Mouse (Mus musculus) layer of hippocampus, postnatal 10 days (tissue): Measurements from ENCODE around the gene Mylk2. TPM values are rescaled to one million over a fixed set of nuclear protein-coding genes. Genes with fewer than 3 reads are reported as not detected.
A peak's percentile ranks its signal among the peaks of the same experiment; 100 is the strongest.

Experiments used
- DNase-seq, 2 experiments: peaks; one replicate each; pipeline ENCODE4 v3.0.0; 2021; ENCODE audit warnings: low spot score in 2 of 2
- total RNA-seq, 2 experiments: library from RNA; stranded (reverse); gene quantifications; 2 replicates each; pipeline ENCODE4 v1.2.3; 2021

Mylk2 gene
- total RNA-seq, 2 experiments from 2014 or later = not detected

DNA sequence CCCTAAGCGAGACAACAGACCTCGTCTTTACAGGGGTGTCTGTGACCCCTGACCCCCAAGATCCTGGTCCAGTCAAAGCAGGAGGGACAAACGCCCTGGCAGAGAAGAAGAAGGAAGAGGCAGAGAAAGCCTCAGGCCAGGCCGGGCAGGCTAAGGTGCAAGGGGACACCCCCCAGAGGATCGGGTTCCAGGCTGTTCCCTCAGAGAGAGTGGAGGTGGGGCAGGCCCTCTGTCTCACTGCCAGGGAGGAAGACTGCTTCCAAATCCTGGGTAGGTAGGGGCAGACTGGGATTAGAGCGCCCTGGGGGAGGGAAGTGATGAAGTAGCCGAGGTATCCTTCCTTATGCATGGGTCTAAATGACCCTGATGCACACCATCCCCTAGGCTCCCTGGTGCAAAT lies 2.3 kb downstream of the Mylk2 start:
- DNase-seq = no peak

DNA sequence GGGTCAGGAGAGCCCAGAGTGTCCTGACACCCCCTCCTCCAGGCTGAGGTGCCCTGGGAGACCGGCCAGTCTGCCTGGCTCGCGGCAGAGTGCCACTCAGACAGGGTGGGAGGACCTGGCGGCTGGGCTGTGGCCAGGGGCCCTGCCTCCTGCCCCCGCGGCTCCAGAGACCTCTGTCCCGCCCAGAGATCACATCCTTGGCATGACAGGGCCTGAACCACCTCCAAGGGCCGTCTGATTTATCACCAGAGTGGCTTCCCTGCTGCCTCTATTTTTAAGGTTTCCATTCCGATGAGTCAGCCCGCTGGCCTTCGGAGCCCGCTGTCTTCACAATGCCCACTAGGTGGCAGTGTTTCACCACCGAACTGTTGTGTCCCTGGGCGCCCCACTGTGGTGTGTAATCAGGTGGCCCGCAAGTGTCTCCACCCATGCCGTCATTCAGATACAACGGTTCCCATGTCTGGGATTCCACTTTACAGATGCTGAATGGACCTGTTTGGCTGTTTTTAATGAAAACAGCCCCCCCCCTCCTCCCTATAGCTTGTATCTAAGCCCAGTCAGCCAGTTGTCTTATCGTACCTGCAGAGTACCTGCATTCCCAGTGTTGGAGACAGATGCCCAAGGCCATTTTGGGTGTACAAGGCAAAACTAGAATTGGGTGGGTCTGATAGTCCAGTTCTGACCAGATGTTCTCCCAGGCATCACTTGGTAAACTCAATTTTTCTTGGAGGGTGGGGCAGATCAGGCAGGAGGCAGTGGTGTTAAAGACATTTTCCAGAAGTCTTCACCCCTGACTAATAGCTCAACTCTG lies 3.4 kb downstream of the Mylk2 start:
- DNase-seq = peak; percentile 94

DNA sequence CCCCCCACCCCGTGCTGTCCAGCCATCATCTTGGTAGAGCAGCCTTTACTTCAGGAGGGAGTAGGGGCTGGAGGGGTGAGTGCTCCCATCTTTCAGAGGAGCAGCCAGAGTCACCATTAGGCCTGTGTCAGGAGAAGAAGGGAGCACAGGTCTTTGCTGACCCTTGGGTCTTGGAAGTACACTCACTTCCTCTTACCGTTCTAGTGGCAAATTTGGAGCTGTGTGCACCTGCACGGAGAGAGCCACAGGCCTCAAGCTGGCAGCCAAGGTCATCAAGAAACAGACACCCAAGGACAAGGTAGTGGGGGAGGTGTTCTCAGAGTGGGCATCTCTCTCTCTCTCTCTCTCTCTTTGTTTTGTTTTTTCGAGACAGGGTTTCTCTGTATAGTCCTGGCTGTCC lies 4.3 kb downstream of the Mylk2 start:
- DNase-seq = no peak

DNA sequence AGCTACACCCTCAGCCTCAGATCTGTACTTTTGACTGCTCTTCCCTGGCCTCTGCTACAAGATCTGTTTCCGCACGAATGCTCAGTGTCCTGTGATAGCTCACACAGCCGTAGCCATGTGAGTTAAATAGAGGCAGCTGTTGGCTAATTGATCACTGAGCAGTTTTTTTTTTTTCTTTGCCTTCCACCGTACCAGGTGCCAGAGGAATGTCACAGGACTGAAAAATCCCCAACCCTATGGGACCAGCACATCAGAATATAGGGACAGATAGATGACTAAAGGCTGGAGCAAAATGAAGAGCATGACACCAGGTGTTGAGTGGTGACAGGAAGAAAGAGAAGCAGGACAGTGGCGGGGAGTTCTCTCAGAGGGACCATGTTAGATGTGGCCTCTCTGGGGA lies 5.0 kb downstream of the Mylk2 start:
- DNase-seq = no peak

DNA sequence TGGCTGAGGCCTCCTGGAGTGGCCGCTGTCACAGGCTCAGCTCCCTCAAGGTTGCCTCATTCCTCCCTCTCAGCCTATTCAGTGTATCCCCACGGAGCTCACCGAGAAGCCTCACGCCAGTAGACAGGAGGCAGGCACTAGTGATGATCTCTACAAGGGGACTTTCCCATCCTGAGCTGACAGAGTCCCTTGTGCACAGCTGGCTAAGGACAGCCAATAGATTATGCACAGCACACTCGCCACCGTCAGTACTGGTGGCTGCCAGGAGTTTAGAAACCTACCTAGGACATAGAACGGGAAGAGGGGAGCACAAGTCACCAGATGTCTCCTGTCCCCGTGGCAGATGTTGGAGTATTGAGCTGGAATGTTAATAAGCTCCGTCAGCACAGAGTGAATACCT lies 6.5 kb downstream of the Mylk2 start:
- DNase-seq = no peak

- DNase-seq = no peak
Observed at GRCm38 (mm10) chr2:152922376-152922775, 11.2 kb downstream of the Mylk2 start.

DNA sequence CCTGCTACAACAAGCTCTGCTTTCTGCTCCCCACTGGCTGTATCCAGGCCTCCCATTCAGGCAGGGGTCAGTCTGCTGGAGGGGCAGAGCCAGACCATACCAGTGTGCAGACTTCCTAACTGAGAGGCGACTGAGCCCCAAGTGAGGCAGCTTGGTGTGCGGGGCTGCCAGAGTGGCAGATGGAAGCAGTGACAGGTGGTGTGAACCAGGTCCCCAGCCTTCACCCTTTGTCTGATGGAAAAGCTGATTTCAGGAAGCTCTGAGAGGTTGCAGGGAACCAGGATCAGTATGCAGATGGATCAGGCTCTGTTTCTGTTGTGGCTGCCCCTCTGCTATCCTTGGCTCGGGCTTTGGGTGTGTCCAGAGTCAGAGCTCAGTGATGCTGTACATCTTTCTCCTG lies 12.5 kb downstream of the Mylk2 start:
- DNase-seq = no peak

DNA sequence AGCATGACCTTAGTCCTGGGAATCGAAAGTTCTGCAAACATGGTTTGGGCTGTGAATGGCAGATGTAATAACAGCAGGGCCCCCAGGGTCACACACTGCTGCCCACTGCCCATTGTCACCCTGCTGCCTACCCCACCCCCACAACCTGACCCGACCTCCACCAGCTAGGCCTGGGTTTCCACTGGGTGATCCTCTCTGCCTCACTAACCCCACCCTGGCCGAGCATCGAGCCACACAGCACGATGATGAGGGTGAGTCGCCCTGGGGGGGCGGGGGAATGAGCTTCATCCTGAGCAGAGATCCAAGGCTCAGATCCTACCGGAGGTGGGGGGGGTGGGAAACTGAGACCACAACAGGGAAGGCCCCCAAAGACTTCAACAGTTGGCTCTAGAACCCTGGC lies 13.0 kb downstream of the Mylk2 start:
- no peak for DNase-seq

DNA sequence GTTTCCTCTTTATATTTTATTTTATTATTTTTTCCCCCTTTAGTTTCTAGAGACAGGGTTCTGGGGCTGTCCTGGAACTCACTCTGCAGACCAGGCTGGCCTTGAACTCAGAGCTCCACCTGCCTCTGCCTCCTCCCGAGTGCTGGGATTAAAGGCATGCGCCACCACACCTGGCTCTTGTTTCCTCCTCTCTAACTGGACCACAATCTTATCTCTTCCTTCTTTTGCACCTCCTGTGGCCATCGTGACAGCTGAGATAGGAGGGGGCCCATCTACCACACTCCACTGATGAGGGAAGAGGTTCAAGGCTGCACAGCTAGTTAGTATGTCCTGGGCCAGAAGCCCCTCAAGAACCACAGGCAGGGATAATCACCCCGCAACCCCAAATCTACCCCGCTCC lies 13.4 kb downstream of the Mylk2 start:
- no peak for DNase-seq

GRCm38 (mm10) chr2:152925189-152925872 lies 14.2 kb downstream of the Mylk2 start:
- no peak for DNase-seq

DNA sequence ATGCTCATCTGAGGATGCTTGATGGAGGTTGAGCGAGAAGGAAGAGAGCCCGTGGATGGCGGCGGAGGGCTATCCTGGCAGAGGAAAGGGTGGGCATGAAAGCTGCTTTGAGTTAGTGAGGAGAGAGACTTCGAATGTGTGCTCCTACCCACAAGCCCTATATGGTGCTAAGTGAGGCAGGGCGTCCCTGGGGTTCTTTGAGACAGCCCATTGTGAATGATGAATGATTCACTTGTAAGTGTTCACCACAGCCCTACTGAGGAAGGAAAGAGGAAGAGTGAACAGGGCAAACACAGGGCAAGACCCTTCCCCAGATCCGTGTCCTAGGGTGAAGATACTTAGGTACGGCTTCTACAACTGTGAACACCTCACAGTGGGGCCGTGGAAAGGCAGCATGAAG lies 15.7 kb downstream of the Mylk2 start:
- DNase-seq = no peak

DNA sequence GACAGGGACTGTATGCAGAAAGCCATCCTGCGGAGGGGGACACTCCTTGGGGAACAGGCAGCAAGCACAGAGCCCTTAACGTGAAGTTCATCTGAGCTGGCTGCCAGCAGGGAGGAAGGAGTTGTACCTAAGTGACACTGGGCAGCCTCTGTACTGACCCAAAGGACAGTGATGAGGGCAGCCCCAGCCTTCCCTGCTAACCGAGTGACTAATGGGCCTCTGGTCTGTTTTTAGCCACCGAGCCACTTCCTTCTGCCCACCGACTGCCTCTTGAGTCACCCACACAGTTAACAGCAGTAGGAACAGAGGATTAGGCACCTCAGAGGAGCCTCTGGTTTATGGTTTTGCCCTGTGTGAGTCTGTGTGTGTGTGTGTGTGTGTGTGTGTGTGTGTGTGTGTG lies 16.2 kb downstream of the Mylk2 start:
- DNase-seq = no peak

DNA sequence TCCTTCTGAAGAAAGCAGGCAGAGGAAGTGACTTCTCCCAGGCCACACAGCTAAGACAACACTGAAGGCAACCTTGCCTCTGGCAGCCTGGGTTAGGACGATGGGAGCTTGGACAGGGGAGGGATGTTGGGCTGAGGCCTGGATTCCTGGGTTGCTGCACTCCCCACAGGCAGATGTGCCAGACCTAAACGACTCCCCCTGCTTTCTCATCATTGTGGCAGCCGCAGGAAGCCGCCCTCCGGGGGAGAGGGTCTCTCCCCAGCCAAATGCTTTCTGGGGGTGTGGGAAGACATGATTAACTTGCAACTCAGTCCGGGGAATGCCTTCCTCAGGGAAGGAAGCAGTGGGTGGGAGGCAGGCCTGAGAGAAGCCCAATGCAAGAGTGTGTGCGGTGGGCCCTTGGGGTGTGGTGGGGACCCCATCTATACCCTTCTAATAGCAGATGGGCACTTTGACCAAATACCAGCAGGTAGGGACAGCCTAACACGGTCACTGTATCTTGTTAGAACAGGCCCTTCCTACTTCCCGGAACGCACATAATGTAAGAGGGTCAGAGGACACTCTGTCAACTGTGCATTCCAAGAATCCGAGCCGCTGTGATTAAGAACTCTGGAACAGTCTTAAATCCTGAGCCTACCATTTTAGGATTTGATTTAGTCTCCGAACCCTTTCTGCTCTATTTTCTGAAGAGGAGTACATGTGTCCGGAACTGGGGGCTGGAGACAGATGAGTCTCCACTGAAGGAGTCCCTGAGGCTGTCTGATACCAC lies 17.3 kb downstream of the Mylk2 start:
- DNase-seq = no peak

DNA sequence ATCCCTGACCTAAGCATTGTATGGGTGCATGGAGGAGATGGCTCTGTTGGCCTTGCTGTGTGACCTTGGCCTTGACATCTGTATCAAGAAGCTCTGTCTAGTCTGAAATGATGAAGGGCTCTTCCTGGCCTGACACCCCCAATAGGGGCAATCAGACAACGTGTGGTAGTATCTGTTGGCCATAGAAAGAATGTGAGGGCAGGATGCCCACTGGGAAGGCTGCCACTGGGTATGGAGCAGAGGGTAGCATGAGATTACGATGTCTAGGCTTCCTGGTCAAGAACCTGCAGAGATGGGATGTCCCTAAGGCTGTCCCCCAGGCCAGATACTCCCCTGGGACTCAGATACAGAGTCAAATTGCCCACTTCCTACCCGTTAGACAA lies 17.8 kb downstream of the Mylk2 start:
- DNase-seq = no peak

DNA sequence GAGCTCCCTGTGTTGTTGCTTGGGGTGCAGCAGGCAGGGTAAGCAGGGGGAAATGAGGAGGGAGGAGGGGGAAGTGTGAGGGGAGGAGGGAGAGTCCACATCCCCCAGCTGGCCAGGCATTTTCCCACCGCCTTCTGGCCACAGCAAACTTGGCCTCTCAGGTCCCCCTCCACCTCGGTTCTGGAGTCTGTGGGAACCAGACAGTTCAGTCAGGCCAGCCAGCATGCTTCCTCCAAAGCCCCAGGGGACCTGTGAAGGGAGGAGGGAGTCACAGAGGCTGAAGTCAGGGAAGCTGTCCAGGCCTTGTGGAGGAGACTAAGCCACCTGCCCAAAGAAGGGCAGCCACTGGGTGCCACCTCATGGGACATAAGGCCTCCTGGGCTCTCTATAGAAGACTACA lies 19.1 kb downstream of the Mylk2 start:
- DNase-seq = no peak

DNA sequence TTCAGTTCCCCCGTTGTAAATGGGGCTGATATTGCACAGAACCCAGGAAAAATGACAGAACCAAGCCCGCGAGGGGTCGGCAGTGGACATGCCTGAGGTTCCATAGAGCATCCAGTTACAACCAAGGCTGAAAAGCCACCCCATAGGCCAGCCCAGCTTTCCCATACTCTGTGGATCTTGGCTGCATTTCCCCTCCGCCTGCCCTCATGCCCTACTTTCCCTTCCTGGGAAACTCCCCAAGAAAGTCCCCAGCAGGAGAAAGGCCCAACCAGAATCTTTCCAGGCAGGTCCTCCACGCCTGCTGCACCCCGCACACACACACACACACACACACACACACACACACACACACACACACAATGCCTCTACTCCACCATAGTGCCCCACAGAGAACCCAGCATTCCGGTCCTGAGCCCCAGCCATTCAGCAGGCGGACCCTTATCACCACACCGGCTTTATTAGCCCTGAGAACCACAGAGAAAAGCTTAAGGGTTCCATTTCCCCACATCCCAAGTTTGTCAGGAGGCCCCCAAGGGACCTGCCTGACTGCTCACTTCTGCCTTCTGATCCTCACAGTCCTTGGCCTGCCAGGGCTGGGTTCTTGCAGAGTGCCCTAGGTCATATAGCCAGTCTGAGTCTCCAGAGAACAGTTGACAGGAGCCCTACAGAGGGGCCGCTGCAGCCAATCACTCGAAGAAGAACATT lies 20.5 kb downstream of the Mylk2 start:
- DNase-seq = no peak

DNA sequence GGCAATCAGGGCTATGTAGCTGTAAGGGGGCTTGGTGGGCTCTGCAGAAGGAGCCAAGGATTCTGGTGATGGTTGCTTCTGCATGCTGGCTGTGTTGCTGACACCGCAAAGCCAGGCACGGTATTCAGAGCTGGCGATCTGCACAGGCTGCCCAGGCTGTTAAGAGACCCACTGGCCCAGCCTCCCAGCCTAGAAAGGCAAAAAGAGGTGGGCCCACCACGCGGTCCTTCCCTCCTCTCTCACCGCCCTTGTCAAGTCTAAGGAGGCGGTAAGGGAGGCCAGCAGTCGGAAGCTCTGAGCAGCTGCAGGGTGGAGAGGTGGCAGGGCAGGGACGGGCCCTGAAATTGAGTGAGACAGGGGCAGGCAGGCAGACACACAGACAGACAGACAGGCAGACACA lies 21.9 kb downstream of the Mylk2 start, which contains the start of gene Foxs1:
Gene Foxs1, minus strand, starts transcription at position 161 of the 400 bp plus-strand sequence.
- DNase-seq = no peak

- peak in 1 of 2 experiments; percentile 57 for DNase-seq
Observed at GRCm38 (mm10) chr2:152933614-152934013, 22.5 kb downstream of the Mylk2 start.

GRCm38 (mm10) chr2:152939846-152940245 lies 28.7 kb downstream of the Mylk2 start:
- peak; percentile 69 to 73 for DNase-seq

- DNase-seq = no peak
Observed at GRCm38 (mm10) chr2:152941106-152941505, 30.0 kb downstream of the Mylk2 start.

- no peak for DNase-seq
Observed at GRCm38 (mm10) chr2:152941776-152942175, 30.6 kb downstream of the Mylk2 start.
